Mouse (Mus musculus) erythroblast, embryonic 14.5 days (primary cell): ENCODE measurements around the gene Kcnip2.

ENCODE experiments used
- GATA1 ChIP-seq: IDR thresholded peaks from 2 replicates; pipeline ENCODE4 v1.6.1; 2012; ENCODE audit warnings: low read length, inconsistent platforms, mixed read lengths
- TAL1 ChIP-seq: IDR thresholded peaks from 3 replicates; pipeline ENCODE4 v1.6.1; 2012; ENCODE audit warnings: low read length, inconsistent platforms, mixed read lengths

DNA sequence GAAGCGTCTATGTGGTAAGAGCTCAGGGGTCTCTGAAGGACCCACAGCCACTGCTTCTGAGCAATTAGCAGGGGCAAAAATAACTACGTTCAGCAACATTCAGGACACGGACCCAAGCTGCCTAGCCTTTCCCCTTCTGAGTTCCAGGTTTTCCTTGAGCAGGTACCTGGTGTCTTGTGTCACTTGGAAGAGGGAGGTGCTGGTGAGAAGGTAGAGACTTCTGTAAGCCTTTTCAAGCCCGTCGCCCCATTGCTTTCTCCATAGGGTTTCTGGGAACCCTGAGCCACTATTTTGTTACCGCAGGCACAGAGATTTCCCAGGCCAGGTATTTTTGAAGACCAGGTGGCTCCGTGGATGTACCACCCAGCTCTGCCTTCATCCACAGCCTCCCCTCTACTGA lies 72.2 kb downstream of the Kcnip2 start:
- TF ChIP-seq GATA1 (no peak), TAL1 (no peak)
